Mouse (Mus musculus): Measurements from ENCODE around the gene Btbd1. TPM values are rescaled to one million over a fixed set of nuclear protein-coding genes. Genes with fewer than 3 reads are reported as not detected.

Gene Btbd1
- polyA plus RNA-seq, 1 experiment from 2014 or later = 95.1 TPM

- peak overlapping the region; percentile 98 for H3K4me3 ChIP-seq
- peak overlapping the region; percentile 94 for H3K9ac ChIP-seq
- no peaks in the 10 kb centered on the region for H3K9me3 ChIP-seq
- H3K27ac ChIP-seq = peak overlapping the region; percentile 91
- peaks cover 18% of the 10 kb centered on the region for H3K4me1 ChIP-seq (replicated peaks)
- WGBS = 3% methylated on average over 60 of the region's 60 CpGs
- peak; percentile 82 for ATAC-seq (ENCODE audit: low FRiP score)
- H3K4me2 ChIP-seq = peak overlapping the region; percentile 91
- no peaks in the 10 kb centered on the region for H3K36me3 ChIP-seq
- H3K27me3 ChIP-seq = no peaks in the 10 kb centered on the region
Measured at GRCm38 (mm10) chr7:81763110-81763845, 66.0 kb downstream of the Btbd1 start.

GRCm38 (mm10) chr7:81762180-81763109 lies 66.8 kb downstream of the Btbd1 start, which contains the start of gene Ramac:
TSS of gene Ramac (plus strand) at chr7:81762925.
- Histone ChIP-seq H3K27ac (peak within 1 kb of the TSS; percentile 91), H3K9me3 (no peaks in the 10 kb centered on the region), H3K27me3 (no peaks in the 10 kb centered on the region), H3K4me3 (peak within 1 kb of the TSS; percentile 98), H3K9ac (peak within 1 kb of the TSS; percentile 94), H3K36me3 (no peaks in the 10 kb centered on the region), H3K4me1 (replicated peaks) (peaks cover 18% of the 10 kb centered on the region), H3K4me2 (peak within 1 kb of the TSS; percentile 91)
- WGBS = under 1% methylated on average over 56 of the region's 56 CpGs
- peak; percentile 96 for ATAC-seq (ENCODE audit: low FRiP score)

GRCm38 (mm10) chr7:81747956-81748355 lies 81.3 kb downstream of the Btbd1 start:
- H3K9me3 ChIP-seq = no peaks in the 10 kb centered on the region
- no peak overlapping the region for H3K9ac ChIP-seq
- ATAC-seq (ENCODE audit: low FRiP score) = no peak
- no peak overlapping the region for H3K27ac ChIP-seq
- H3K4me2 ChIP-seq = no peak overlapping the region
- H3K27me3 ChIP-seq = no peaks in the 10 kb centered on the region
- 80% methylated on average over 3 of the region's 3 CpGs for WGBS
- H3K4me1 ChIP-seq (replicated peaks) = no peaks in the 10 kb centered on the region
- H3K4me3 ChIP-seq = no peak overlapping the region
- H3K36me3 ChIP-seq = no peaks in the 10 kb centered on the region

GRCm38 (mm10) chr7:81744145-81744544 lies 85.1 kb downstream of the Btbd1 start:
- H3K9ac ChIP-seq = no peak overlapping the region
- H3K36me3 ChIP-seq = no peaks in the 10 kb centered on the region
- H3K4me1 ChIP-seq (replicated peaks) = no peaks in the 10 kb centered on the region
- no peak overlapping the region for H3K4me2 ChIP-seq
- no peaks in the 10 kb centered on the region for H3K27me3 ChIP-seq
- no peak for ATAC-seq (ENCODE audit: low FRiP score)
- WGBS = 75% methylated on average over 4 of the region's 4 CpGs
- no peak overlapping the region for H3K27ac ChIP-seq
- H3K9me3 ChIP-seq = no peaks in the 10 kb centered on the region
- H3K4me3 ChIP-seq = no peak overlapping the region

Other genes starting within 250 kb of the Btbd1 start
- 20.6 and 27.0 TPM in 2 replicates for gene Homer2, start 121.9 kb downstream of the Btbd1 start, polyA plus RNA-seq (2015; fragmentation: Nextera tagmentation; extraction: Ambion mirVana)
- 134 and 135 TPM in 2 replicates for gene Ramac, start 66.5 kb downstream of the Btbd1 start, polyA plus RNA-seq (2015; fragmentation: Nextera tagmentation; extraction: Ambion mirVana)
- gene 3110040N11Rik, start 40.0 kb downstream of the Btbd1 start, polyA plus RNA-seq (2015; fragmentation: Nextera tagmentation; extraction: Ambion mirVana) = 52.7 and 53.5 TPM in 2 replicates
- gene Gm10160, start 26.4 kb upstream of the Btbd1 start, polyA plus RNA-seq (2015; fragmentation: Nextera tagmentation; extraction: Ambion mirVana) = not detected in 2 replicates
- gene Tm6sf1, start 29.6 kb upstream of the Btbd1 start, polyA plus RNA-seq (2015; fragmentation: Nextera tagmentation; extraction: Ambion mirVana) = 10.1 and 11.2 TPM in 2 replicates
- gene Hdgfl3, start 105.0 kb upstream of the Btbd1 start, polyA plus RNA-seq (2015; fragmentation: Nextera tagmentation; extraction: Ambion mirVana) = 61.4 and 62.5 TPM in 2 replicates
- gene Bnc1, start 162.9 kb upstream of the Btbd1 start, polyA plus RNA-seq (2015; fragmentation: Nextera tagmentation; extraction: Ambion mirVana) = 0.47 and 0.49 TPM in 2 replicates